Mouse (Mus musculus) lung, embryonic 14.5 days (tissue): ENCODE data around the gene Cdkl1. TPM values are rescaled to one million over a fixed set of nuclear protein-coding genes. Genes with fewer than 3 reads are reported as not detected.
A peak's percentile ranks its signal among the peaks of the same experiment; 100 is the strongest.

Source experiments
- ATAC-seq: fragments of 200-750 bp; cut with Nextera tagmentation; 2 replicates; pipeline ENCODE4 v1.8.0; 2017; ENCODE audit warnings: mild to moderate bottlenecking, moderate TSS enrichment, moderate library complexity; ENCODE audit not compliant: insufficient read depth
- DNase-seq: peaks from one replicate; pipeline ENCODE4 v3.0.0-alpha.2; 2015
- H3K27ac ChIP-seq: fragments of 300-500 bp; sonication (generic); 2 replicates; pipeline ENCODE4 v1.5.1; 2014; ENCODE audit warnings: low read depth, mild to moderate bottlenecking, moderate library complexity
- H3K27me3 ChIP-seq: fragments of 300-500 bp; sonication (generic); 2 replicates; pipeline ENCODE4 v1.6.1; 2014; ENCODE audit warnings: low read length, control low read depth; ENCODE audit not compliant: insufficient read depth
- H3K36me3 ChIP-seq: fragments of 300-500 bp; sonication (generic); 2 replicates; pipeline ENCODE4 v1.6.1; 2014; ENCODE audit warnings: control low read depth; ENCODE audit not compliant: insufficient read depth
- H3K4me1 ChIP-seq: fragments of 300-500 bp; sonication (generic); 2 replicates; pipeline ENCODE4 v1.6.1; 2014; ENCODE audit warnings: antibody characterized with exemption, control low read depth; ENCODE audit not compliant: insufficient read depth
- H3K4me2 ChIP-seq: fragments of 300-500 bp; sonication (generic); 2 replicates; pipeline ENCODE4 v1.6.1; 2014; ENCODE audit warnings: mild to moderate bottlenecking
- H3K4me3 ChIP-seq: fragments of 300-500 bp; sonication (generic); 2 replicates; pipeline ENCODE4 v1.5.1; 2014; ENCODE audit warnings: low read depth, low read length
- H3K9ac ChIP-seq: fragments of 300-500 bp; sonication (generic); 2 replicates; pipeline ENCODE4 v1.6.1; 2014
- H3K9me3 ChIP-seq: fragments of 300-500 bp; sonication (generic); 2 replicates; pipeline ENCODE4 v1.6.1; 2016; ENCODE audit warnings: low read depth, low read length, control low read depth
- CTCF ChIP-seq: IDR thresholded peaks from 2 replicates; pipeline ENCODE4 v1.5.1; 2016; ENCODE audit warnings: antibody characterized with exemption, low read depth
- WGBS: fragments of 180-500 bp; shearing (Covaris S2); extraction: QIAGEN DNeasy Blood & Tissue Kit; methylation state at CpG from one replicate; pipeline ENCODE4 v1.1.7; 2014; 5-methylcytosine and 5-hydroxymethylcytosine counted together
- polyA plus RNA-seq: library from polyadenylated mRNA; unstranded; fragments of >200 nt; fragmentation: Nextera tagmentation; extraction: Ambion mirVana; gene quantifications from 2 replicates; pipeline ENCODE4 v1.2.1, GENCODE M21; 2014

The Cdkl1 gene
- polyA plus RNA-seq, 1 experiment from 2014 or later: 1.6 TPM

- no peak for TF ChIP-seq CTCF
- ATAC-seq: peak; percentile 76
- no peak overlapping the region for H3K4me3 ChIP-seq
- H3K27me3 ChIP-seq: no peaks in the 10 kb centered on the region
- peaks cover 6% of the 10 kb centered on the region; the same call in 1 of the 2 replicates for H3K4me1 ChIP-seq
- H3K9ac ChIP-seq: no peak overlapping the region
- no peaks in the 10 kb centered on the region for H3K9me3 ChIP-seq
- H3K4me2 ChIP-seq: no peak overlapping the region
- WGBS: 11% methylated on average over 6 of the region's 6 CpGs
- peak overlapping the region; percentile 59; the same call in 1 of the 2 replicates for H3K27ac ChIP-seq
- peaks cover 70% of the 10 kb centered on the region for H3K36me3 ChIP-seq
- peak; percentile 72 for DNase-seq
Measured at GRCm38 (mm10) chr12:69814272-69814671, 23.2 kb upstream of the Cdkl1 start.

- no peak overlapping the region for H3K9ac ChIP-seq
- ATAC-seq: no peak
- TF ChIP-seq CTCF: no peak
- H3K4me1 ChIP-seq: peaks cover 6% of the 10 kb centered on the region; the same call in 1 of the 2 replicates
- H3K4me3 ChIP-seq: no peak overlapping the region
- H3K27ac ChIP-seq: peak overlapping the region; percentile 59; the same call in 1 of the 2 replicates
- no peak overlapping the region for H3K4me2 ChIP-seq
- DNase-seq: no peak
- no peaks in the 10 kb centered on the region for H3K27me3 ChIP-seq
- peaks cover 71% of the 10 kb centered on the region for H3K36me3 ChIP-seq
- no peaks in the 10 kb centered on the region for H3K9me3 ChIP-seq
- 79% methylated on average over 2 of the region's 2 CpGs for WGBS
Measured at GRCm38 (mm10) chr12:69813596-69813995, 22.5 kb upstream of the Cdkl1 start.

GRCm38 (mm10) chr12:69812986-69813385 lies 21.9 kb upstream of the Cdkl1 start:
- ATAC-seq: peak; percentile 61; the same call in 1 of the 2 replicates

DNA sequence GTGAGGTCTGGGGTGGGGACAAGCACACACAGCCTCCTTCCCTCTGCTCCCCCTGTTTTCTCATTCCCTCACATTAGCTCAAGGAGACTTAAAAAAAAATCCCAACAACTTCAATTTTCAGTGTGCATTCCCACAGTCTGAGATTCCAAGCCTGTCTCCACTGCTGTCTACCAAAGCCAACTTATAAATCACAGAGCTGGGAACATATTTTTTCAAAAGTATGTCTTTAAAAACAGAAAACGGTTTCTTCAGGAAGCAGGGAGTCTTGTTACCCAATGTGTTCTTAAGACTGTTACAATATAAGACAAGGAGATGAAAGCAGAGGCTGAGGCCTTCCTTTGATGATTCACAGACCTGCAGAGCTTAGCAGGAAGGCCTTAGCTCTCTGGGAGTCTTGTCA lies 20.9 kb upstream of the Cdkl1 start:
- Histone ChIP-seq H3K9me3 (no peaks in the 10 kb centered on the region), H3K9ac (no peak overlapping the region), H3K4me3 (no peak overlapping the region), H3K4me1 (peaks cover 6% of the 10 kb centered on the region; the same call in 1 of the 2 replicates), H3K36me3 (peaks cover 70% of the 10 kb centered on the region), H3K27me3 (no peaks in the 10 kb centered on the region), H3K27ac (peak overlapping the region; percentile 10; the same call in 1 of the 2 replicates), H3K4me2 (no peak overlapping the region)
- DNase-seq: no peak
- no peak for ATAC-seq
- no peak for TF ChIP-seq CTCF
- 33% methylated on average over 1 of the region's 1 CpGs for WGBS

More at GRCm38 (mm10) chr12:69812986-69813385, 21.9 kb upstream of the Cdkl1 start:
- WGBS: 48% methylated on average over 3 of the region's 3 CpGs
- no peak for TF ChIP-seq CTCF
- Histone ChIP-seq H3K4me1 (peaks cover 6% of the 10 kb centered on the region; the same call in 1 of the 2 replicates), H3K36me3 (peaks cover 70% of the 10 kb centered on the region), H3K4me3 (no peak overlapping the region), H3K9ac (no peak overlapping the region), H3K9me3 (no peaks in the 10 kb centered on the region), H3K4me2 (no peak overlapping the region), H3K27ac (peak overlapping the region; percentile 42), H3K27me3 (no peaks in the 10 kb centered on the region)
- DNase-seq: peak; percentile 79

DNA sequence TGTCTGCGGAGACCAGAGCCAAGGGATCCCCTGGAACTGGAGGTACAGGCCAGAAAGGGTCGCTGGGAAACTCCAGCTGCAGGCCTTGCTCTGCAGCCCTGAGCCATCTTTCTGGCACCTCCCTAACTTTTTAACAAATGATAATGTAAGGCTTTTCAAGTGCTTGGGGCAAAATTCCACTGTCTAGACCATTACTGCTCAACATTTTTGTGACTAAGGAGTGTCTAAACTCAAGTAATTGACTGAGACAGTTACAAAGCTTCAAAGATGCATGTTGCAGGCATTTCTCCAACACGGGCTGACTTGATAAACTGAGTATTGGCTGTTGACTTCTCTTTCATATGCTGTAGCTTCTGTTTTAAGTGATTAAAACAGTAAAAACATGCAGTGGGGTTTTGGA lies 18.4 kb upstream of the Cdkl1 start:
- H3K4me3 ChIP-seq: no peak overlapping the region
- no peak for DNase-seq
- H3K27me3 ChIP-seq: no peaks in the 10 kb centered on the region
- H3K4me1 ChIP-seq: peaks cover 3% of the 10 kb centered on the region; the same call in 1 of the 2 replicates
- no peak overlapping the region for H3K9ac ChIP-seq
- H3K4me2 ChIP-seq: no peak overlapping the region
- no peak for ATAC-seq
- 57% methylated on average over 3 of the region's 3 CpGs for WGBS
- no peak overlapping the region for H3K27ac ChIP-seq
- H3K36me3 ChIP-seq: peaks cover 74% of the 10 kb centered on the region
- no peak for TF ChIP-seq CTCF
- H3K9me3 ChIP-seq: no peaks in the 10 kb centered on the region

GRCm38 (mm10) chr12:69807399-69807985 lies 16.4 kb upstream of the Cdkl1 start:
- H3K27ac ChIP-seq: no peak overlapping the region
- WGBS: 55% methylated on average over 11 of the region's 11 CpGs
- no peak overlapping the region for H3K4me3 ChIP-seq
- no peak overlapping the region for H3K4me2 ChIP-seq
- H3K36me3 ChIP-seq: peaks cover 66% of the 10 kb centered on the region
- peak; percentile 14; the same call in 1 of the 2 replicates for ATAC-seq
- no peak for TF ChIP-seq CTCF
- H3K27me3 ChIP-seq: no peaks in the 10 kb centered on the region
- H3K9ac ChIP-seq: no peak overlapping the region
- no peak for DNase-seq
- H3K4me1 ChIP-seq: no peaks in the 10 kb centered on the region
- H3K9me3 ChIP-seq: no peaks in the 10 kb centered on the region

DNA sequence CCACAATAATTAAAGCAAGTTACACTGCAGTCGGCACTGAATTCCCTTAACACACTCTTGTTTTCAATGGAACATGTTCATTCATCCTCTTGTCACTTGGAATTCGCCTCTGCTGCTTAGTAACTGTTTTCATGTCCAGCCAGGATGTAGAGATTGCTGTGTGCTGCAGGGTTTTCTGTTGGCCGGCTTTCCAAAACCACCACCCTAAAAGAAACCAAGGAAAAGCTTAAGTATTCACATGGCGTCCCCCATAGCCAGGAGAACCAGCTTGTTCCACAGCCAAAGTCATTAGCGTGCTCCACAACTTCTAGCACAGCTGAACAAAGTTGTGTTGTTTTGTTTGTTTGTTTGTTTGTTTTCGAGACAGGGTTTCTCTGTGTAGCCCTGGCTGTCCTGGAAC lies 14.1 kb upstream of the Cdkl1 start:
- Histone ChIP-seq H3K4me3 (no peak overlapping the region), H3K9ac (no peak overlapping the region), H3K9me3 (no peaks in the 10 kb centered on the region), H3K4me2 (no peak overlapping the region), H3K4me1 (no peaks in the 10 kb centered on the region), H3K36me3 (peaks cover 61% of the 10 kb centered on the region), H3K27me3 (no peaks in the 10 kb centered on the region), H3K27ac (no peak overlapping the region)
- ATAC-seq: no peak
- no peak for TF ChIP-seq CTCF
- 85% methylated on average over 6 of the region's 6 CpGs for WGBS
- no peak for DNase-seq
